Mouse (Mus musculus): ENCODE measurements around the gene Gm11214.
A peak's percentile ranks its signal among the peaks of the same experiment; 100 is the strongest.

Gene Gm11214

DNA sequence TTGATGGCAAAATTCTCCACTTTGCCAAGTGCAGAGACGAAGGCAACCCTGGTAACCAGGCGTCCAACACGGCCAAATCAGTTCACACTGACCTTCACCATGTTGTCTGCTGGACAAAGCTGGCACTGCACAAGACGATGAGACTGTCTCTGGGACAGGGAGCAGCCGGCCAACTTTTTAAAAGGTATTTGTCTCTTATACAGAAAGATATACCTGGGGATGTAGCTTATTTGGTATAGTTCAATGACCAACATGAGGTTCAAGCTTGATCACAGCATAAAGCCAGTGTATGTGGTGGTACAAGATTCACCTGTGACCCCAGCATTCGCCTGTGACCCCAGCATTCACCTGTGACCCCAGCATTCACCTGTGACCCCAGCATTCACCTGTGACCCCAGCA lies at the start of gene Gm11214:
Gm11214 (minus strand) TSS at position 101 of the 400 bp plus-strand sequence.
- no peak for DNase-seq (ENCODE audit: low spot score)

DNA sequence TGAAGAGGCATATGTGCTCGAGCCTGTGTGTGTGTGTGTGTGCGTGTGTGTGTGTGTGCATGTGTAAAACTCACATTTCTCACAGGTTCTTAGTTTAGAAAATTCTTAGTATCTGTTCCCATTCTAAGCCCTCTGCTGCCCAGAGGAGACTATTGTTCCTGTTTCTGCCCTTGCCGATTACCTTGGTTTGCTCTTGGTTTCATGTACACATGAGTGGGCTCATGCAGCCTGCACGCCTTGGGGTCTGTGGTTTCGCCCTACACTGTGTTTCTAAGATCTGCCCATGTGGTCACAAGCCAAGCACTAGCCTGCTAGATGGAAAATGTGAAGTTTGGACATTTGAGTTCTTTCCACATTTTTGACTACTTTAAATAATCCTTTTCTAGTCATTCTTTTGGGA lies 48.7 kb upstream of the Gm11214 start:
- no peak for DNase-seq (ENCODE audit: low spot score)

DNA sequence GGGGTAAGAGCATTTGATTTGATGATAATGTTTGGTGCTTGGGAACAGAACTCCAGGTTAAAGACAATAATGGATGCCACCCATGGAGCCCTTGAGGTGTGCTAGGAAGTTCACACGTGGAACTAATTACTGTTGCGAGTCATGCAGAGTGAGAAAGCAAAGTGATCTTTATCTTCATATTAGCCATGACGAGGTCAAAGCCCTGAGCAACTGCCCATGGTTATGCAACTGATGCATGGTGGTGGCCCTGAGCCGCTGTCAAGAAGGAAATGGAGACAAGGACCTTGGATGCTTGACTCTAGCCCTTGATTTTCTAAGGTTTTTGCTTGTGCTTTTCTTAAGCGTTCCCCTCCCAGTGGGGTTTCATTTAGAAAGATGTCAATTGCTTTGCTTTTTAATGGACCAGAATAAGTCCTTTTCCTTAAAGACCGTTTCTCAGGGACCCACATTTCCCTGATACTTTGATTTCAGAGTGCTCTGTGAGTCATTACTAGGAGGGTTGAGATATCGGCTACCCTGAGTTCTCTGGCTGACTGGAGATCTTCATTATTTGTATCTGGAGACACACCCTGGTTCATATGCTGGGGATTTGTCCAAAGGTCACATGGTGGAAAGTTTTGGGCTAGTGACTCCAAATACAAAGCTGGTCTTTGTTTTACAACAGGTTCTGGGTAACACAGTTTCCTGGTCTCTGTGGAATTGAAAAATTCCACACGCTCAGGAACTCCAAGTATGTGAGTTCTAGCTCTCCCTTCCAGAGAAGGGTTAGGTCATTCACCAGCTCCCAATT lies 47.4 kb upstream of the Gm11214 start:
- no peak for DNase-seq (ENCODE audit: low spot score)

DNA sequence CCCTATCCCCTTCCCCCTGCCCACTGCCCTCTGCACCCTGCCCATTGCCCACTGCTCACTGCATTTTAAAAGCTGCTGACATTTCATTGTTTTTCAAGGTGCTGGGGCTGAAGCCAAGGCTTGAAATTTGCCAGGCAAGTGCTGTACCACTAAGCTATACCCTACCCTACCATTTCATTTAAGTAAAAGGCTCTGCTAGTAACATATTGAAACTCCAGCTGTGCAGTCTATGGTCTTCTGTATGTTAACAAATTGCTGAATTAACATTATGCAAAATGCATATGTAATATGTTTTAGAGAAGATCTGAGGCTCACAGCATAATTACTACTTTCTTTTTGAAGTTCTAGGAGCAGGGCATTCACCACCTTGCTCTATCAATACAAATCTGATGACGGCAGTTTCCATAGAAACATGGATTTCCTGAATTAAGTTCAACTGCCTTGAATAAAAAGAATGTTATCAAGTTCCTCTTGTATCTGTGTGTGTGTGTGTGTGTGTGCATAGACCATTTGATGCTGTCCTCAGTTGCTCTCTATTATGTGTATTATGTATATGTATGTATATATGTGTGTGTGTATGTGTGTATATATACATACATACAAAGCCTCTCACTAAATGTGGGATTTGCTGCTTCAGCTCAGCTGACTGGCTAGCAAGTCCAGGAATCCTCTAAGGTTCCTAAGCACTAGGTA lies 43.2 kb upstream of the Gm11214 start:
- DNase-seq (ENCODE audit: low spot score) = no peak

DNA sequence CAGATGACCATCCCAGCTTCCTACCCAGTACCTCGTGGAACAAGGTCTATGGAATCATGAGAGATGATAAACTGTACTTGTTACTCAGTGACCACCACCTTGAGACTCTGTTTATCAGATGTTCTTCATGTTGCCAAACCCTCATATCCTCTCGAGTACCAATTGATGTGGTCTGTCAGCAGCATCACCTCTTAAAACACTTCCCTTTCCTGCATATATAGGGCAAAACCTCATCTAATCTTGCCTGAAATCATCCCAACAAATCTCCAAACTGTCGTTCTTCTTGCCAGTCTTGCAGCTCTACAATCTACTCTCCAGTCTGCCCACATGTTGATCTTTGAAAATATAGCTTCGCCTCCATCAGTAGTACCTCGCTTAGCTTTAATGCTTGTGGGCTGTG lies 41.1 kb upstream of the Gm11214 start:
- DNase-seq (ENCODE audit: low spot score) = no peak

DNA sequence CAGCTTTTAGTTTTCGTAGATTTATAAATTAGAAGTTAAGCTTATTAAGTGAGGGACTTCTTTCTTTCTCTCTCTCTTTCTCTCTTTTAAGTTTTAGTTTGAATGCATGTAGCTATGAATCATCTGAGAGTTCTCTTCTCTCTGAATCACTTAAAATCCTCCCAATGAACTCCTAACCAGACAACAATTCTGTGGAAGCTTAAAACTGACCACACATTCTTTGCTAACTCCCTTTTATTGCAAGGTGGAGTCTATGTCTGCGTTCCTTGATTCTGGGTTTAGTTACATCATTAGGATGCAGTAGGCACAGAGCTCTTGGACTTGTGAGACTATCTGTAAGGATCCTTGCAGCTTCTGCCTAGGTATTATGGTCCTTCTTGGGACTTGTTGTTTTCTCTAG lies 40.5 kb upstream of the Gm11214 start:
- no peak for DNase-seq (ENCODE audit: low spot score)

DNA sequence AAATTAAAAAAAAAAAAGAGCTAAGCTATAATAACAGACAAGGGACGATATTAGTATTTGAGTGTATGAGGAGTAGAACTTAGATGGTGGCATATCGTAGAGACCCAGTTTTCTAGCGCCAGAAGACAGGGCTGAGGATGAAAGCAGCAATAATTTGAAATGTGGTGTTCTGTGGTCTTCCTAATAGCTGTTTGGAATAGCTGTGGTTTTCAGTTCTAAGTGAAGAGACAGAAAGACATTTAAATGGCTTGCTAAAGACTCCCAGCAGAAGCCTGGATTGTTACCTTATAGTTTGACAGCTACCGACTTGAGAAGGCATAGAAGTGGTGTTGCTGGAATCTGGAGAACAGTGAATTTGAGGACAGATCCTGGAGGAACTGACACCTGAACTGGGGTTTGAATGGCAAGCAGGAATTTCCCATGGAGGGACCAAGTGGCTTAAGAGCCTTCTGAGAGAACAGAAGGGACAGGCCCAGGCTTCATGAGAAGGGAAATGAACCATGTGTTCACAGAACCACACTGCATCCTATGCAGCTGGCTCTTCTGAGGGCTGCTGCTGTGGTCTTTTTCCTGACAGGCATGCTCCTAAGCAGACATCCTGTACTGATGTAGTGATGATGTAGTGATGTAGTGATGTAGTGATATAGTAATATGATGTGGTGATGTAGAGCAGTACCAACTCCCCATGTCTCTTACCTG lies 39.0 kb upstream of the Gm11214 start:
- DNase-seq (ENCODE audit: low spot score) = no peak

DNA sequence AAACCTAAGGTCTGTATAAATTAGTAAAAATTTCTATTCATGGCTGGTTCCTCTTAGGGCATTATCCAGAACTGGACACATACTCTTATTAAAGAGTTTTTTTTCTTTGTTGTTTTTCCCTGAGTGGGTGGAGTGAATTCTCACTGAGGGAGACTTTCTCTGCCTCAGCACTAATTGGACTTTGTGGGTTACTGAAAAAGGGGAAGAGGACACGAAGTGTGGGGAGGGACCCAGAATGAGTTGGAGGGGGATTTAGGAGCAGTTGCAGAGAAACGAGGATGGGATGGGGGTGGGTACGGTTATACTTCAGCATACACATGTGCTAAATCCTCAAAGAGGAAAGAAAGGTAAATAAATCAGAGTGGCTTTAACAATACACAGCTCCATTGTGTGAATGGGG lies 36.6 kb upstream of the Gm11214 start:
- no peak for DNase-seq (ENCODE audit: low spot score)

DNA sequence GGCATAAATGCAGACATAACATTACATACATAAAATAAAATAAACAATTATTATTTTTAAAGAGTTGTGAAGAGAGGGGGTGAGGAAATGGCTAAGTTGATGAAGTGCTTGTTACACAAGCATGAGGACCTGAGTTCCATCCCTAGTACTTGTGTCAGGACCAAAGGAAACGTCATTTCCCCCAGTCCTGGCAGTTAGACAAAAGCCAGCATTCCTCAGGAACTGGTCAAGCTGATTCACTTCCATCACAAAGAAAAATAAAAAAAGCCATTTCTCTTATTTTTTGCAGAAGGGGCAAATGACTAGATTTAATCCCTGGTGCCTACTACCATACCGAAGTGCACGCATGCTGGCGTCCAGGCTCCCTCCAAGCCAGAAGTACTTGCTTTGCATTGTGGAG lies 33.7 kb upstream of the Gm11214 start:
- DNase-seq (ENCODE audit: low spot score) = no peak

DNA sequence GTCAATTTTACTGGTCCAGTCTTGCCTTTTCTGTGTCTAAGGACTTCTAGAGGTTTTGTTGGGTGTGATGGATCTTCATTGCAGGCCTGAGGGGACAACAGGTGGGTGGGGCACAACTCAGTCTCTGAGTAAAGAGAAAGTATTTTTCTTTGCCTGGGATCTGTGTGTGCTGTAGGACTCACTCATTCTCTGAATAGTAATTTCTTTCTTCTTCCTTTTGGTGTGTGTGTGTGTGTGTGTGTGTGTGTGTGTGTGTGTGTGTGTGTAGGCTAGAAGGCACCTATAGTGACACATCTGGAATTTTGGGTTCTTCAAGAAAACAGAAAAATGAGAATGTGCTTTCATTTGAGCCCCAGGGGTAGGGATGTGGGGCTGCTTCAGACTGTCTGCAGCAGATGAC lies 29.2 kb upstream of the Gm11214 start:
- DNase-seq (ENCODE audit: low spot score) = no peak

DNA sequence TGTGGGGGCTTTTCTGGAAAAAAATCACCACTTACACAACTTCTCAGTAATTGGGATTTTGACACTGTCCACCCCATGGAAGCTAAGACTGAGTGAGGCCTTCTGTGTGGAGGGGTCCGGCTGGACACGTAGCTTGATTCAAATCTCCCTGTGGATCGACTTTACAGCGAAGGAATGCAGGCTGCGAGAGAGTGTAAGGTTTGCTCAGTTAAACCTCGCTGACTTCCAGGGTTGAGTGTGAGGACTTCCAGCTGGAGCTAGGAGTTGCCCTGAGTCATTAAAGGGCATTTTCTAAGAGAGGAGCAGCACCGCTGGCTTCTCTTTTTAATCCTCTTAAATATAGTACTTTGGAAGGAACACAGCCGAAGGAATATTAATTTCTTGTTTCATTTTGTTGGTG lies 24.2 kb upstream of the Gm11214 start:
- no peak for DNase-seq (ENCODE audit: low spot score)

DNA sequence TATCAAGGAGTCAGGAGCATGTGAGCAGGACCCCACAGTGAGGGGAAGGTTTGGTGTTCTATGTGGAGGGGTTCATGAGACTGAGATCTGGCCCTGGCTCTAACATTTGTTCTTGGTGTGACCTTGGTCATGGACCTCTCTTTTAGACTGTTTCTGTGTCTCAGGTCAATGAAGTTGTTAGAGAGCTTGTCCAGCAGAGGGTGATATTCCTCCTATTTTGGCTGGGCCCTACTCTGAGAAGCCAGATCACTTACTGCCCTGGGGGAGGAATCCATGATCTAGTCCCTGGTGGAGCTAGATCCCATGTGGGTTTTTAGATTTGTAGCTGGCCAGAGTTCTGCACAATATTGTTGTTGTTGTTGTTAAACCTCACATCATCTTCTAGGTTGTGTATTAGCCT lies 23.0 kb upstream of the Gm11214 start:
- DNase-seq (ENCODE audit: low spot score) = peak; percentile 24

DNA sequence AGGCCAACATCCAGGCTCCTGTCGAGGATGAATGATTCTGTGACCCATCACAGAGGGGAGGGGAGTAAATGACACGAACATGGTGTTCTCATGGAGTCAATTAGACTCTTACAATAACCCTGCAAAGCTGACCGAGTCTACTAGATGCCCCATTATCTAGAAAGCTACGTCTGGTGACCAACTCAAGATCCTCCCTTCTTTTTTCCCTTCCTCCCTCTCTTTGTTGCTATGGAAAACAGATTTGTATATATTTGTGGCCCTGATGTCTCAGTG lies 22.0 kb upstream of the Gm11214 start:
- no peak for DNase-seq (ENCODE audit: low spot score)

DNA sequence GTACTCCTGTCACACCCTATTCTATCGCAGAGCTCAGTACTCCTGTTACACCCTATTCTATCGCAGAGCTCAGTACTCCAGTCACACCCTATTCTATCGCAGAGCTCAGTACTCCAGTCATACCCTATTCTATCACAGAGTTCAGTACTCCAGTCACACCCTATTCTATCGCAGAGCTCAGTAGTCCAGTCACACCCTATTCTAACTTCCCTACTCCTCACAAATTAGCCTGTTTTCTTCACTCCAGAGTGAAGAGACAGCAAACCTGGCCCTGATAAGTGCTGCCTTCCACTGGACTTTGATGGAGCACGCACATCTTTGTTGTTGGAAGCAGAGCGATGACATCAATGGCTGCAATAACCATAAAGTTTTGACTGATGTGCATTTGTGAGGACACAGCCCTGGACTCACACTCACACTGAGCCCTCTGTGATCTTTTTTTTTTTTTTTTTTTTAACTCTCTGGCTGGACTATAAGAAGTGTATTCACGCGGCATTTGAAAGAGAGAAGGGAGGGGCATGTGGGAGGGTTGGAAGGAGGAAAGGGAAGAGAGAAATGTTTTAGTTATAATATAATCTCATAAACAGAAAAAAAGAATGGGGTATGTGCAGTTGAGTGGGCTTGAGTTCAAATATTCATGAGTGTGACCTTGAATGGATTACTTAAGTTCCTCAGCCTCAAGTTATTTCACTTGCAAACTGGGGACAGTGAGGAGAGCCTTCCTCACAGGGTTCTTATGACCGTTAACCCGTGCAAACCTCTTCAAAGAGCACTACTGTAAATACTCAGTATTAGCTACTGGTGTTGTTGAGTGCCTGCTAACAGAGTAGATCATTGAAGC lies 21.5 kb upstream of the Gm11214 start:
- no peak for DNase-seq (ENCODE audit: low spot score)

DNA sequence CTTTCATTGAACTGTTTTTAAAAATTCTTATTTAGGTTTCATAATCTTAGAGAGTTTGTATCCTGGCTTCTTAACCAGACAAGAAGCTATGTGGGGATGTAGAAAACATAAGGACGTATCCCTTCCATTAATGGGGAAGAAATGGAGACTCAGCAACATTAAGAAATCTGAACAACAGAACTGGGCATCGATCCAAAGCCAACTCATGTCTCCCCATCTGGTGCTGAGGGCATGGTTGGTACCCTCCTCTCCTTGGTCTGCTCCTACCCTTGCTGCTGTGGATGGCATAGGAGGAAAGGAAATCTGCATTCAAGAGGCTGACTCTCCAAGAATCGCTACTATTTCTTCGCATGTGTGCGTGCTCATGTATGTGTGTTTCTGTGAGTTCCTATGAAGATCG lies 20.5 kb upstream of the Gm11214 start:
- DNase-seq (ENCODE audit: low spot score) = no peak

DNA sequence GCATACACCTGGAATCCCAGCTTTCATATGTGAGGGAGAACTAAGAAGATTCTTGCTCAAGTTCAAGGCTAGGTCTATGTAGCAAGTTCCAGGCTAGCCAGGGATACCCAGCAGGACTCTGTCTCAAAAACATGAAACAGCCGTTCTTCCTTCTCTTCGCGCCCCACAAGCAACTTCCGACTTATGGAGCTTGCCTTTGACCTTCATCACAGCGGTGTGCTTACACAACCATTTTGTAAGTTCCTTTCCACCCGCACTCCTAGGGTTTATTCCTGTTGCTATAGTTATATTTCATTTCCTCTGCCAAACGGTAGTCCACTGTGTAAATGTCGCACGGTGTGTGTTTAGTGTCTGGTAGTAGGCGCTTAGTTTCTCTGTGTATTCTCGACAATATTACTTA lies 19.9 kb upstream of the Gm11214 start:
- no peak for DNase-seq (ENCODE audit: low spot score)

DNA sequence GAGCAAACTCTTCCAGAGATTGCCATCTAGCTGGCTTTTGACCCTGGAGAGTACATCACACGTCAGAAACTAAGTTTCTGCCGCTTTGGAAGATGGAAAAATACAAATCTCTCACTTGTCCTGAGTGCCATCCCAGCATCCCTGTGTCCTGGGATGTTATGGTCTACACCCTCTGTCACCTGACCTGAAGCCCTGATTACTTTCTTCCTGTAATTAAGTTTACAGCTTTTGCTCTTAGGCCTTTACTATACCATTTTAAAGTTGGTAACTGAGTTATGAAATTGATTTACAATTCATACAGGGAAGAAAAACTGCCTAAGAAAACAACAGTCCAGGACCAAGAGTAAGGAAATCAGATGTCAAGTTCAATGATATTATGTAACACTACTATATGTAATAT lies 19.3 kb upstream of the Gm11214 start:
- no peak for DNase-seq (ENCODE audit: low spot score)

DNA sequence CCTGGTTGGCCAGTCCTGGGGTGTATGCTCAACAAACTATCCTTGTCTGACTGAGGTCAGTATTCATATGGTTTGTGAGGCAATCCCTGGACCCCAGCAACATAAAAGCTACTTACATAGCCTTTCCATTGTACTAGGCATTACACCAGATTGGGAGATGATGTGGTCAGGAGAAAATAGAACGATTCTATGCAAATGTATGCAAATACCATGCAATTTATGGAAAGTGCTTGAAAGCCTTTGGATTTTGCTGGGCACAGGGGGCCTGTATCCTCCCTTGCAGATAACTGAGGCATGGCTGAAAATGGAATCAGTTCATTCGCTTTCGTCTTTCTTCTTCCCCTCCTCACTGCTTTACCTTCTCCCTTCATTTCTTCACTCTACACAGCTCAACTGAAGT lies 18.4 kb upstream of the Gm11214 start:
- DNase-seq (ENCODE audit: low spot score) = no peak

DNA sequence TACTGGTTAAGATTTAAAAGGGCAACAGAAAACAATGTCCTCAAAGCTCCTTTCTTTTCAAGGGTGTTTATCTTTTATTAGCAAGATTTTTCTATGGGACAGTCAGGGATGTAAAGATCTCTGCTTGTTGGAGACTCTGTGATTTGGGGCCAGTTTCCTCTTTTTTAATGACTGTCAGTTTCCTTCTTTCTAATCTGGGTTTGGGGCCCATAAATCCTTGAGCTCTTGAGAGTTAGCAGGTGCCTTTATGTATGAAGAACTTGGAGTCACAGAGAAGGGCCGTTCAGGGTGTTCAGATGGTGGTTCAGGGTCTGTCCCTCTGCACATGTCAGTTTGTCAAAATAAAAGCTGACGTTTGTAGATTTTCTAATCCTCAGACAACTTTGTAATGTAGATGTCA lies 11.9 kb upstream of the Gm11214 start:
- DNase-seq (ENCODE audit: low spot score) = no peak

DNA sequence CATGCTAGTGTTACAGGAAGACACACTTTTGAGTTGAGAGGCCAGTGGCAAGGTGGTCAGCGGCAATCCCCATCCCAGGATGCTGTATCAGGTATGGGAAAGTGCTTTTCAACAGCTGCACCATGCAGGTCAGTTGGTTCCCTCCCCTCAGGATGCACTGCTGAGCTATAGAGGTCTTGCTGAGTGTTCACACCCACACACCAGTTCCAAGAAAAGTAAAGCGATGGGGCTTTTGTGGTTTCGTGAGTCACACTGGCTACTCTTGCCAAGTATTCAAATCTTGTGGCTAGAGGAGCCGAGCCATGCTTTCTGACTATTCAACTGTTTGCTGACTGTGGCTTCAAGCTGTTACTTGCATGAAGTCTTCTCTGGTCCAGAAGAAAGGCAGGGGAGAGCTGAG lies 5.1 kb upstream of the Gm11214 start:
- DNase-seq (ENCODE audit: low spot score) = no peak

DNA sequence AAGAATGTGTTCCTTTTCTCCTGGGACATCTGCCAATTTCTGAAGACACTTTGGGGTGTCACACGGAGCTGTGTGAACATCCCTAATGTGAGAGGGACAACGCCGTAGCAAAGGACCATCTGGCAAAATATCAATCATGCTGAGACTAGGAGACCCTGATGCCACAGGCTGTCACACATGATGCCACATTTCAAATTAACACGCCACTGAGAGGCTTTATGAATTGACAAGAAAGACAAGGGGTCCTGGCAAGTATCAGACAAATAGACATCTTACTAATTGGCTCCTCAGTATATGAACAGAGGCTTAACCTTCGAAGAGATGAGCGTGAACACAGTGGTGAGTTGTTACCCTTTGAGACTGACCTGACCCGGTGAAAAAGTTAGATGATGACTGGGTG lies 2.6 kb upstream of the Gm11214 start:
- peak; percentile 16 for DNase-seq (ENCODE audit: low spot score)

DNA sequence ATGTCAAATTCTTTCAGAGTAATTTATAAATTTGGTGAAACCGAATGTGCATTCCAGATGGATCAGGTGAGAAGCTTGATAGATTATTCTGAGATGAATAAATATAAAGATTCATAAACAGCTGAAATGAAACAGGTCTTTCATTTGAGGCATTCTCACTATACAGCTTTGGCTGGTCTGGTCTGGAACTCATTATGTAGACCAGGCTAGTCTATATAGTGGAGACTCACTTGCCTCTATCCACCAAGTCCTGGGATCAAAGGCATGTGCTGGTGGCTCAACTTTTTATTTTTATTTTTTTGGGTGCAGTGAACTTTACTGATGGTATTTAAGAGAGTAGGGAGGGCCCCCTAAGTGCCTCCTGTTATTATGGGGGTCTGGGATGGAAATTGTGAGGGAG lies 1.3 kb downstream of the Gm11214 start:
- DNase-seq (ENCODE audit: low spot score) = no peak

DNA sequence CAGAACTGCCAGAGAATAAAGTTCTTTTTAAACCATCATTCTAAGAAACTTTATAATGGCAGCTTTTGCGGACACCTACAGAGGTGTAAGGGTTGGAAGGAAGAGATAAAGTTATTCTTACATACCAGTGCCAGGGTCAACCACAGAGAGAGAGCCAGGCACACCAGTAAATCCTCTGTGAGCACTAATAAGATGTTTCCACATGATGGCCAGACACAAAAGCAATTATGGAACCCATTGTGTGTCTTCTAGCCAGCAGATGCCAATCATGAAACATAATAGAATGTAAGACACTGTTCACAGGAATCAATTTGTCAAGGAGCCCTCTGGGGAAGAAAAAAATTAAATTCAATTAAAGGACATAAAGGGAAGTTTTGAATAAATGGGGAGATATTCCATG lies 1.8 kb downstream of the Gm11214 start:
- DNase-seq (ENCODE audit: low spot score) = peak; percentile 87

Measured in retina, embryonic 14.5 days (tissue).